Mouse (Mus musculus) cerebellum, postnatal 4 days (tissue): ENCODE measurements around the gene Sertad2.

Experiments used
- DNase-seq, 2 experiments: peaks; one replicate each; pipeline ENCODE4 v3.0.0; 2022; ENCODE audit warnings: low spot score in 2 of 2, mixed read lengths in 1 of 2

Sertad2 gene

GRCm38 (mm10) chr11:20542739-20543452 is at the start of gene Sertad2:
Gene Sertad2 (plus strand): TSS chr11:20543253.
- peak; percentile 99 for DNase-seq

- DNase-seq: no peak
Observed at GRCm38 (mm10) chr11:20493922-20494626, 49.0 kb upstream of the Sertad2 start.

GRCm38 (mm10) chr11:20500516-20500915 is 42.5 kb upstream of the Sertad2 start:
- no peak for DNase-seq

- DNase-seq: no peak
Observed at GRCm38 (mm10) chr11:20501160-20501955, 41.7 kb upstream of the Sertad2 start.

GRCm38 (mm10) chr11:20513574-20513973 is 29.5 kb upstream of the Sertad2 start:
- no peak for DNase-seq

- DNase-seq: no peak
Observed at GRCm38 (mm10) chr11:20514757-20515156, 28.3 kb upstream of the Sertad2 start.

- DNase-seq: no peak
Observed at GRCm38 (mm10) chr11:20521321-20521720, 21.7 kb upstream of the Sertad2 start.

- no peak for DNase-seq
Observed at GRCm38 (mm10) chr11:20522750-20523149, 20.3 kb upstream of the Sertad2 start.

GRCm38 (mm10) chr11:20524435-20524834 is 18.6 kb upstream of the Sertad2 start:
- no peak for DNase-seq

GRCm38 (mm10) chr11:20525909-20526308 is 17.1 kb upstream of the Sertad2 start:
- no peak for DNase-seq

- peak in 1 of 2 experiments; percentile 52 for DNase-seq
Observed at GRCm38 (mm10) chr11:20527901-20528300, 15.2 kb upstream of the Sertad2 start.

- no peak for DNase-seq
Observed at GRCm38 (mm10) chr11:20531682-20531991, 11.4 kb upstream of the Sertad2 start.

- DNase-seq: peak in 1 of 2 experiments; percentile 39
Observed at GRCm38 (mm10) chr11:20531992-20532881, 10.8 kb upstream of the Sertad2 start.

- DNase-seq: no peak
Observed at GRCm38 (mm10) chr11:20533231-20533630, 9.8 kb upstream of the Sertad2 start.

GRCm38 (mm10) chr11:20537221-20537620 is 5.8 kb upstream of the Sertad2 start:
- no peak for DNase-seq

- no peak for DNase-seq
Observed at GRCm38 (mm10) chr11:20538496-20538895, 4.6 kb upstream of the Sertad2 start.

GRCm38 (mm10) chr11:20541280-20541679 is 1.8 kb upstream of the Sertad2 start:
- DNase-seq: no peak

- DNase-seq: no peak
Observed at GRCm38 (mm10) chr11:20541995-20542637, 937 bp upstream of the Sertad2 start.

GRCm38 (mm10) chr11:20543453-20544120 is 534 bp downstream of the Sertad2 start:
- DNase-seq: peak in 1 of 2 experiments; percentile 28

GRCm38 (mm10) chr11:20544376-20544775 is 1.3 kb downstream of the Sertad2 start:
- no peak for DNase-seq
